Mouse (Mus musculus) erythroid progenitor cell, adult 5-6 weeks (primary cell): Measurements from ENCODE around the gene Mthfd1l. TPM values are rescaled to one million over a fixed set of nuclear protein-coding genes. Genes with fewer than 3 reads are reported as not detected.

Experiments used
- ATAC-seq: replicated peaks from 2 replicates; pipeline ENCODE4 v1.8.0; 2016; ENCODE audit warnings: moderate number of reproducible peaks, mild to moderate bottlenecking, moderate TSS enrichment, inconsistent platforms; ENCODE audit not compliant: poor library complexity, low FRiP score, severe bottlenecking
- total RNA-seq, 2 experiments: library from RNA; stranded (forward) in 1 of 2; stranded (reverse) in 1 of 2; fragments of 150-400 nt in 1 of 2; fragments of 186-747, 209-891 nt in 1 of 2; gene quantifications; 2 replicates each; pipeline versions ENCODE4 v1.2.3 to v1.2.4; 2015 to 2017; ENCODE audit warnings: low replicate concordance in 2 of 2

Gene Mthfd1l
- total RNA-seq, 2 experiments from 2014 or later = 9.6 to 55.7 TPM

DNA sequence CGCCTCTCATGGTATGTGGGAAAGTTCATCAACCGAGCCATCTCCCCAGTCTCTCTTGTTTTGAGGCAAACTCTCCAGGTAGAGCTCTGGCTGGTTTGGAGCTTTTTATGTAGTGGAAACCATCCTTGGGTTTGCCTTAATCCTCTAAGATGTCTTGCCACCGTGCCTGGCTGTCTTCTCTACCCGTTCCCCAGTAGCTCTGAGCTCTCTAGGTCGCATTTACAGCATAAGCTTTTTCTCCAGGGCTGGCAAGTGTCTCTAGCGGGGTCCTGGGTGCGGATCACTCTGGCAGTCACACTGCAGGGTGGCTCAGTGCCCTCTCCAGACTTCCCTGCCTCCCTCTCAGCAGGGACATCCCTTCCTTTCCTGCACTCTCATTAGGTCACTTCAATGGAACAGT lies 63.6 kb downstream of the Mthfd1l start:
- ATAC-seq = no peak

DNA sequence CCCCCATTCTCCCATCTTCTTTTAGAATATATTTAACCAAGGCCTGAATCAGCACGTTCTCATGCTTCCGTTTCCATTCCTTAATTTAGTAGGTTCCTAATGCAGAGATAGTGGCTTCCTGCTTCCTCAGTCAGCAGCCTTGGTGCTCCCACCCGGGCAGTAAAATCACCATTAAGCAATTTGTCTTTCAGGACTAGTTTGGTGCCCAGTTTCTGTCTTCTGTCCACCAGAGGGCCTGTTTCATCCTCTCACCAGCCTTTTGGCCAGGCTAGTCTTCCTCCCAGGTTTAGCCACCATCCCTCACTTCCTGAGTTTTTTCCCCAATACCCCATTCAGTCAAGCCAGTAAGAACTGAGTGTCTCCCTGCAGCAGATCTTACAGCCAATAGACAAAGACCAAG lies 64.1 kb downstream of the Mthfd1l start:
- no peak for ATAC-seq

DNA sequence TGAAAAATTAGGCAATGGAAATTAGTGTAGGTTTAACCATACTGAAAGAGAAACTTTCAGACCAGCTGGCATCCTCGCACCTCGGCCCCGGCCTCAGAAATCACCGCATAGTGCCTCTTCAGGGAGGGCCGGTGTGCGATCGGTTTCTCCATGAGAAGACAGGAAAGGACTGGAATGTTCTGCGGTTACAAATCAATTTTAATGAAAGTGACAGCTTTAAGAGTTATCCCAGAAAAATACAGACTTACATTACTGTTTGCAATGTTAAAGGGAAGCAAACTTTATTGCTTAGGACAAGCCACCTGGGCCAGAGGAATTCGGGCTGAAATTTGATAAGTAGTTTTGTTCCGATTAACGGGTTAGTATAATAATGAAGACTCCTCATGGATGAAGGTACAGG lies 65.7 kb downstream of the Mthfd1l start:
- no peak for ATAC-seq

DNA sequence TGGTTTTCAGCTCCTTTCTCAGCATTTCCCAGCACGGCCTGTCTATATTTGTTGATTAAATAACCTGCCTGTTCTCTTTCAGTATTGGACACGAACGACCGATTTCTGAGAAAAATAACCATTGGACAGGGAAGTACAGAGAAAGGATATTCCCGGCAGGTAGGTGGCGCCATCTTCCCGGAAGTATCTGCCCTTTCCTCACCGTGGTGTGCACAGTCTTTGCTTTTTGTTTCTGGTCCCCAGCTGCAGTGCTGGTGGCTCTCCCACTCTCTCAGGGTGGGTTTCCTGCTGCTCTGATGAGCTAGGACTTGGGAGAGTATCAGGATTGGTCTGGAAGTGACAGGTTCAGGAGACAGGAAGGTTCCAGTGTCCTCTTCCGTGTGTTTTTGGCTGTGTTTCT lies 68.8 kb downstream of the Mthfd1l start:
- ATAC-seq = no peak

DNA sequence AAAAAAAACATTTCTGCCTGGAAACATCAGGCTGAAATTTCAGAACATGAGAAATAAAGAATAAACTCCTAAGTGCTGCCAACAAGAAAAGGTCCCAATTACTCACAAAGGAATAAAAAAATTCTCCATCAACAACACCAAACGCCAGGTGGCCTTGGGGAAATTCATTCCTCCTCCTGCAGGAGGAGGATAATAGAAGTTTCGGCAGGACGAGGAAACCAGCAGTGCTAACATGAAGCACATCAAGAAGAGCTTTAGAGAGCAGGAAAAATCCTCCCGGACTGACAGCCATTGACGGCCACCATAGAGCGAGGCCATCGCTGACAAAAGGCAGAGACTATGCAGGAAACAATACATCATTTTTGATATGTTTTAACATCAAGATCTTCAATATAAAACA lies 71.5 kb downstream of the Mthfd1l start:
- no peak for ATAC-seq

DNA sequence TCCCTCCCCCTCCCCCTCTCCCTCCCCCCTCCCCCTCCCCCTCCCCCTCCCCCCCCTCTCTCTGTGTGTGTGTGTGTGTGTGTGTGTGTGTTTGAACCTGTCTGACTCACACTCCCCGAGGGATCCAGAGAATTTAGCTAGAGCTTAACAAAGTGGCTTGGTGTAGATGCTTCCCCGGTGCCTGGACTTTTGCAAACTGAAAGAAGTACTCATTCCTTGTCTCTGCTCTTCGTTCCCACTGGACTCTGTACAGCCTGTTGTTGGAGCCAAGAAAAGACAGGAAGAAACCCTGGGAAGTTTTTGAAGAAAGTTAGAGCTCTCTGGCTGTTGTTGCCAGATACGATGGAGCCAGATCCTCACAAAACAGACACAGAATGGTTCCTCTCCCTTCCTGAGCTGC lies 73.6 kb downstream of the Mthfd1l start:
- ATAC-seq = no peak

DNA sequence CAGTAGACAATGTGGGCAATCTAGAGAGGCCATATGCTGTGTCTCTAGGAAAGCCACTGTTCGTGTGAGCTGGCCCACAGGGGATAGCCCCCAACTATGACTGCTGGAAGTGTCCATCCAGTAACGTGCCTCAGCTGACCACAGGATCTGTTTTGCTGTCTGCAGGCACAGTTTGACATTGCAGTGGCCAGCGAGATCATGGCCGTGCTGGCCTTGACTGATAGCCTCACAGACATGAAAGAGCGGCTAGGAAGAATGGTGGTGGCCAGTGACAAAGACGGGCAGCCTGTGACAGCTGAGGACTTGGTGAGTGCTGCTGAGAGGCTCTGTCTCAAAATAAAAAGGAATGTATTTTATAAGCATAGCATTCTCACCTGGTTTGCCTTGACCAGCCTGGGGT lies 74.7 kb downstream of the Mthfd1l start:
- ATAC-seq = no peak

DNA sequence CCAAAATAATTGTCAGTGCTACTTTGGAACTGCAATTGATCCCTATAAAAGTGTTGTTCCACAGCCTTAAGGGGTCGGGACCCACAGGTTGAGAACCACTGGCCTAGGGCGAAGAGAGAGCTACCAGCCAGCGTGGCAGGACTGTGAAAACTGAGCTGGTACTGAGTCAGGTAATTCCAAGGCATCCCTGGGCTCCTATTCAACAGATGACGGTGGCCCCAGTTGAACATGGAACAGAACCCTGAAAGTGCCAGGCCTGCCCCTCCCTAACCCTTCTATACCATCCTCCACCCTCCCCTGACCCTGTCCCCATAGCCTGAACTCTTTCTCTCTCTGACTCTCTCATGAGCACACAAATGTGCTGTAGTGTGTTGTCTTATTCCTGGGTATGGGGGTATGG lies 77.3 kb downstream of the Mthfd1l start:
- no peak for ATAC-seq

DNA sequence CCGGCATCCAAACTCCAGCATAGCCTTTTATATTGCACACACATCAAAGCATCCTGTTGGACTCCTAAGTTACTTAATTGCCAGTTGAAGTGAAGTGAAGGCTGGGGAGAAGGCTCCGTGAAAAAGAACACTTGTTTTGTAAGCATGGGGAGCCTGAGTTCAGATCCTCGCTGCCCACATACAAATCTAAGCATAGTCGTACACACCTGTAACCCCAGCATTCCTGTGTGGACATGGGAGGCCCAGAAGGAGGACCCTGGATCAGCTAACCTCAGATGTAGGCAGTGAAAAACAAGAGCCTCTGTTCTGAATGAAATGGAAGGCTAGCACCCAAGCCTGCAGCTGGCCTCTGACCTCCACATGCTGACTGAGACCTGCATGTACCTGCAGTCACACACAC lies 79.8 kb downstream of the Mthfd1l start:
- no peak for ATAC-seq

DNA sequence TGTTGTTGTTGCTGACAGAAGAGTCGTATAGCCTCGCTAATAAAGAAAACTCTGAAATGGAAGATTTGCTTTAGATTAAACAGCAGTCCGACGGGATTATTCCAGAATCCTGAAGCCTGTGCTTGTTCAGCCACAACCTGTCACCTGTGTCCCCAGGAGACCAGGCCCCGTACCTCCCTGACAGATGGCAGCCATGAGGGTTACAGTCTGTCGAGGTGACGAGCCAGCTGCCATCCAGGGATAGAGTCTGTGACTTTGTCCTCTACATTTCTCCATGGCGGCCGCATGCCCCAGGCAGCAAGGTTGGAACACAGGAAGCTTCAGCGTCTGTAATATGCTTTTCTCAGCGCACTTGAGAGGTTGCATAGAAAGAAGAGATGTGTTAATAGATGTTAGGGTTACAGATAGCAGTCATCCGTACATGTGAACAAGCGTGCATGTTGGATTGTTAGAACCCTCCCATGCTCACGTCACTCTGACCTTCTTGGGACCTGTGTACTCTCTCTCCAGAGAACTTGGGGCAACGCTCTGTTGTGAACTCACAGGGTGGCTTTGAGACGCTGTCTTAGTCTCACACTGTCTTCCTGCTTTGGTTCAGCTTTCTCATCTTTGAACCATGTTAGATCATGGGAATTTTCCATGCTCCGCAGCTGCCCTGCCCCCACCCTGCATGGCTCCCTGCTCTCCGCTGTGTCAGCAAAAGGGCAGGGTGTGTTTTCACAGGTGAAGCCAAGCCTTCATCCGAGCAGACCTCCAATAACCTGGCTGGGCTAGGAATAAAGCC lies 80.6 kb downstream of the Mthfd1l start:
- ATAC-seq = no peak

DNA sequence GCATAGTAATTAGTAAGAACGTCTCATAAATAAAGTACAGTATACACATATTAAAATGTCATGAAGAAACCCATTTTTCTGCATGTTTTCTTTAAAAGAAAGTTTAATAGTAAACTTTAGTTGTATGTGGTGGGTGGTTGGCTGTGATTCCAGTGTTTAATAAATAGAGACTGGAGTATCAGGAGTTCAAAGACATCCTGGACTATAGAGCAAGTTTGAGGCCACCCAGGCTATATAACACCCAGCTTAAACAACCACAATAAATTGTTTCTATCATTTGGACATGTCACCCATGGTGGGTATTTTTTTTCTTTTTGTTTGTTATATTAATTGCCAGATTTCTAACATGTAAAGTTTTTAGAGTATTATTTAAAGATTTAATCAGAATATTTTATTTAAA lies 81.7 kb downstream of the Mthfd1l start:
- ATAC-seq = no peak

DNA sequence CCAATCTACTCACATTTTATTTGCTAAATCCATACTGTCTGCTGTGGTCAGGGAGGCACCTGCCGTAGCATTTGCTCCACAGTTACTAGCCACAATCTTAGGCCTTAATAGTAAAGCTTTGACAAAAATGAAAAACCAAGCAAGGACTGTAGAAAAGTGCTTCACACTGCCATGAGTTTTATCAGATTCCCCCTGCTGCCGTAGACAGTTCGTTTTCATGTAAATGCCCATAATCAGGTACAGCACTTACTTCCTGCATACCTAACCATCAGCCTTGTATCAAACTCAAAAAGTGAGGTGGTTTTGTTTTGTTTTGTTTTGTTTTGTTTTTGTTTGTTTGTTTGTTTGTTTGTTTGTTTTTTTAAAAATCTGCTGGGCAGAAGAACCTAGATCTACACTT lies 84.5 kb downstream of the Mthfd1l start:
- no peak for ATAC-seq

DNA sequence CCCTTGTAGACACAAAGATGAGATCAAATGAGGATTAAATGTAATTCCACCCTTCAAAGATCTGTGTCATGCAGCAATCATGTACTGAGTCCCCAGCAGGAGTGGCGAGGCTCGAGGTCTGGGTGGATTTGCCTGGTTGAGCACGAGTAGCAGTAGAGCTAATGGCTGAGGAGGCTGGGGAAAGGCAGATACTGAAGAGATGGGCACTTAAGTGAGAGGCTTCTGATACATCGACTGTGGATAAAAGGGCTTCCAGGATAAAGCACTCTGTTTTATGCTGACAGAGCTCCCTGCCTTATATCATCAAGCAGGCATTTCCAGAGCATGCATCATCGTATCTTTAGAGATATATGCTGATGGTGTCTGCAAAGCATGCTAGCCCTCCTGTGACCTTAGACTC lies 84.9 kb downstream of the Mthfd1l start:
- ATAC-seq = no peak

DNA sequence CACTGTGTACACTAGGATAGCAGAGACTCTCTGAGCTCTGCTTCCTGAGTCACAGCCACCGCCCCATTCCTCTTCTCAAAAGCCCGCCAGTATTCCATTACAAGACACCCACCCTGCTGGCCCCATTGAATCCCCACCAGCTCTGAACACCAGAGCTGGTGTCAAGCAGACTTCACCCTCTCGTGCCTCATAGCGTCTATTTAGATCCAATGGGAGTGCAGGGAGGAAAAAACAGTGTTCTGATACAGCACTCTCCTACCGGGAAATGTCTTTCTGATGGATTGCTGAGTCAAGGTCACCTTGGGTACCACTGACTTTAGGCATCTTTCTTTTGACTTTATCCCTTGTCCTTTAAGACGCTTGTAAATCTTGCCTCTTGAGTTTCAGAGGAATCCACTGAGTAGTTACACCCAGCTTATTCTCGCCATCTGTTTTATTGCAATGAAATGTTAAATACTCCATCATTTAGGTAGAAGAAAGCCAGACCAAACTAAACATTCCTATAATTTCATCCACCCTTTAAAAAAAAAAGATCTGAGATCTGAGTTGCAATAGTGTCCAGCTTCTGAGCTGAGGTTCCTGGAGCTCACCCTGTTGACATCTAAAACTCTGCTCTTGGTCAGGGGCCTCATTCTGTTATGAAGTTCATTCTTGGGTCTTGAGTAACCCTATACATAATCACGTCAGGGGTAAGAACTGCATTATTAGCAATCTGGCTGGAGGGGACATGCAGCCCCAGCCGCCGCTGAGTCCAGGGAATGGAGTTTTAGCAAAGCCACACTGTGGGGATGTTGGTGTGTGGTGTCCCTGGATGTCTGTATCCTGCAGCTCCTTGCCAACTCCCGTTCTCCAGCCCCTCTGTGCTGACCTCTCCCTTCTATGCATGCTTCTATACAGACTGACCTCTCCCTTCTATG lies 88.4 kb downstream of the Mthfd1l start:
- no peak for ATAC-seq

DNA sequence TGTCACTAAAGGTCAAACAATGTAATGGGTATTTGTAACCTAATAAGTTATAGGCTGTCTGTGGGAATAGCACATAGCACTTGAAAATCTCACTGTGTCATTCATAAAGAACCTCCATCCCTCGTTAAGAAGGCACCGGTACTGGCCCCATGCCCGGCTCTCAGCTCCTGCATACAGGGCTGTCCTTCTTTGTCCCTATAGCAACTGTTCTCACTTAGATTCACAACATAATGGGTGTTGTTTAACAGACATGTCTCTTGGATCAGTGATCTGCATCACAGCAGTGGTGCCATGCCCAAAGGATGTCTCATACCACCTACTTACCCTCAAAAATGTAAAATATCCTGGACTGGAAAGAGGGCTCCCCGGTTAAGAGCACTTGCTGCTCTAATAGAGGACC lies 90.6 kb downstream of the Mthfd1l start:
- no peak for ATAC-seq

DNA sequence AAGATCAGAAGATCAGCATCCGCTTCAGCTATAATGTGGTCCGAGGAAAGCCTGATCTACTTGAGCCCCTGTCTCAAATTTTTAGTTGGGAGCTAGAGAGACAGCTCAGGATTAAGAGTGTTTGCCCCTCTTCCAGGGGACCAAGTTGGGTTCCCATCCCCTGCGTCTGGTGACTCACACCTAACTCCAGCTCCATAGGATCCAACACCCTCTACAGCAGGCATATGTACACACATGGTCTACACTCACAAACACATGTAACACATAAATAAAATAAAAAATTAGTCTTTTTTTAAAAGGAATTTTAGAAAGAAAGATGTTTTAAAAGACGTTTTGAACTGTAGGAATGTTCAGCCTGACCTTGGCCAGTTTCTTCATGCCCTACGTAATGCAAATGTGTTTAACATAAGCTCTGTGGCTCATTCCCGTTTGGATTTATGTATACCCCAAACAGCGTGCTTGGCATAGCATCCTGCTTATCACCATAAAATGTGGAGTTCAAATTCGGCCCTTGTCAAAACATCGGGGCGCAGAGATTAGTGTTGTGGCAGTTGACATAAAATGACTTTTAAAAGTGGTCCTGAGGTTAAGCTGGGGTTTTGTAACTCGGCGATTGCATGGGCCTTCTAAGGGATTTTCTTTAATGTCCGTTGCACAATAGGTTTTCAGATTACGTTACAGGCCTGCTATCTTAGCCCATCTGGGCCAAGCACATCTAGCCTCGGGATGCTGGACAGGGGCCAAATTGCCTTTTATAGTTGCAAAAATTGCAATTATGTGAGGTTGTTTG lies 92.6 kb downstream of the Mthfd1l start:
- no peak for ATAC-seq

DNA sequence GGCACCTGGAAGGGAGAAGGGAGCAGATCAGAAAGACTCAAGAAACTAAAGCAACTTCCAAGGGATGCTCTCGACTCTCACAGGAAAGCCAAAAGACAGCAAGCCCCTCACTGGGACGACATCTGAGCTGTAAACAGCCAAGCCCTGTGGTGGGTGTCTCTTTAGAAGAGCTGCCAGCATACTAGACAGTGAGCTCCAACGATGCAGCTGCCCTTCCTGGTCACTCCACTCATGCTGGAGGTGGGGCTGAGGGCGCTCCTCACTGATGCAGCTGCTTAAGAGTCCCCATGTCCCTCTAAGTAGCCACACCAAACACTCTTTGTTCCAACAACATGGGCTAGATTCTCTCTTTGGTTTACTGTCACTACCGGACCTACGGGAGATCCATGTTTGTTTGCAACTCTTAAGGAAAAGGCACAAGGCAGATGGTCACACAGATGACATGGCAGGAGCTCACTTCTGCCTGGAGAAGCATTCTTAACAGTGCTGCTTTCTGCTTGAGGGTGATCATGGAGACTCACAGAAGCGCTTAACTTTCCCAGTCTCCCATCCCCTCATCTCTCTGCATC lies 96.4 kb downstream of the Mthfd1l start:
- ATAC-seq = no peak

DNA sequence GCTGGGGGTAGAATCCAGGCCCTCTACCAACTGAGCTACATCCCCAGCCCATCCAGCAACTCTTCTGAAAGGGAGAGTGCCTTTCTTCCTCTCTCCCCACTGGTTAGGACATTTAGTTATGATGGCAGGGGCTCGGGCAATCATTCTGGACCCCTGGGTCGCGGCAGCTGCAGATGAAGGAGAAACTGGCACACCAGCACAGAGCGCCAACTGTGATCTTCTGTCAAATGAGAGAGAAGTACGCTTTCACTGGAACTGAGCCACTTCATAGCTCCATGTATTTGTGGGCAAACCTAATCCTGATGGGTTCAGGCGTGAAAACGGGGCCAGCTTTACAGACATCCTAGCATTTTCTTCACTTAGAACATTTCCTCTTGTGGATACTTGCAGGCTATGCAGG lies 97.1 kb downstream of the Mthfd1l start:
- ATAC-seq = no peak

DNA sequence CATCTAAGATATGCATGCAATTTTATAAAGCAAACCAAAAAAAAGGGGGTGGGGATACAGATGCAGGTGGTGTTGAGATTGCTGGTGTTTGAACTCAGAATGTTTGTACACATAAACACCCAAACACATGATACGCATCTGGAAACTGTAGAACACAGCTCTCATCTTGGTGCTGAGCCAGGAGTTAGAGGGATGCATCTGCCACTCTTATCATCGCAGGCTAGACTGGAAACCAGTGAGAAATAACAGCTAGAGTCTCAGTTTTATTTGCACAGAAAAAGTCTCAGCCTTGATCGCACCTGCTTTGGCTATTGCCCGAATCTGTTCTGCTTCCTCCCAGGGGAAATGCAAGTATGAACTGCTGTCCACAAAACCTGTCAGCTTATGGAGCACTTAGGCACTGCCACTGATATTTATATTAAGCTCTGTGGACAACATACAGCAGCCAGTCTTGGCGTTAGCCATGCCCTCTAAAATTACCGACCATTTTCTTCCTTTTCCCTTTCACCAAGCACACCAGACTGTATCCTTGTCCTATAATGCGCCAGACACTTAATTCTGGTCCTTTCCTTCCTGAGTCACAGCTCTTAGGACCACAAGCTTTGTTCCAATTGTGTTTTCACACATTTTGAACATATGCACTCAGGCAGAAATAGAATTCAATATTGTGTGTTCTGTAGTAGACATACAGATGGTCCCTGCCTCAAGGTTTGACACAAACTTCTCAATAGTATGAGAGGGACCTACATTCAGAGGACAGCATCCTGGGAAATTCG lies 98.3 kb downstream of the Mthfd1l start:
- ATAC-seq = no peak
